Mouse (Mus musculus): ENCODE data around the gene Rgs10. TPM values are rescaled to one million over a fixed set of nuclear protein-coding genes. Genes with fewer than 3 reads are reported as not detected.

Rgs10 gene
- polyA plus RNA-seq, 1 experiment = 5.1 TPM

GRCm38 (mm10) chr7:128397066-128397465 is 21.5 kb downstream of the Rgs10 start:
- no peak overlapping the region for H3K4me3 ChIP-seq (ENCODE audit: insufficient read depth, low read depth, low read length)
- no peak for DNase-seq
- H3K27me3 ChIP-seq (replicated peaks; ENCODE audit: control insufficient read depth, insufficient read depth, low read length) = no peaks in the 10 kb centered on the region
- H3K4me1 ChIP-seq (ENCODE audit: control insufficient read depth, insufficient read depth, low read length) = no peaks in the 10 kb centered on the region
- 73% methylated on average over 2 of the region's 2 CpGs for WGBS
- H3K36me3 ChIP-seq (ENCODE audit: control insufficient read depth, insufficient read depth, low read length) = no peaks in the 10 kb centered on the region
- TF ChIP-seq POLR2A (IDR thresholded peaks at IDR 0.05; ENCODE audit: low read depth, low read length) (no peak), CTCF (conservative IDR thresholded peaks at IDR 0.05; ENCODE audit: insufficient read depth, insufficient read length, low read depth, low read length) (no peak)
- no peak overlapping the region for H3K27ac ChIP-seq (ENCODE audit: insufficient read depth, low read depth, low read length)

GRCm38 (mm10) chr7:128393756-128394155 is 24.8 kb downstream of the Rgs10 start:
- 70% methylated on average over 4 of the region's 4 CpGs for WGBS
- DNase-seq = no peak
- Histone ChIP-seq H3K4me3 (ENCODE audit: insufficient read depth, low read depth, low read length) (no peak overlapping the region), H3K27ac (ENCODE audit: insufficient read depth, low read depth, low read length) (no peak overlapping the region), H3K4me1 (ENCODE audit: control insufficient read depth, insufficient read depth, low read length) (no peaks in the 10 kb centered on the region), H3K36me3 (ENCODE audit: control insufficient read depth, insufficient read depth, low read length) (no peaks in the 10 kb centered on the region), H3K27me3 (replicated peaks; ENCODE audit: control insufficient read depth, insufficient read depth, low read length) (no peaks in the 10 kb centered on the region)
- TF ChIP-seq CTCF (conservative IDR thresholded peaks at IDR 0.05; ENCODE audit: insufficient read depth, insufficient read length, low read depth, low read length) (no peak), POLR2A (IDR thresholded peaks at IDR 0.05; ENCODE audit: low read depth, low read length) (no peak)

GRCm38 (mm10) chr7:128392972-128393314 is 25.6 kb downstream of the Rgs10 start:
- H3K4me1 ChIP-seq (ENCODE audit: control insufficient read depth, insufficient read depth, low read length) = no peaks in the 10 kb centered on the region
- TF ChIP-seq POLR2A (IDR thresholded peaks at IDR 0.05; ENCODE audit: low read depth, low read length) (no peak), CTCF (conservative IDR thresholded peaks at IDR 0.05; ENCODE audit: insufficient read depth, insufficient read length, low read depth, low read length) (no peak)
- H3K36me3 ChIP-seq (ENCODE audit: control insufficient read depth, insufficient read depth, low read length) = no peaks in the 10 kb centered on the region
- WGBS = 58% methylated on average over 5 of the region's 5 CpGs
- no peak overlapping the region for H3K27ac ChIP-seq (ENCODE audit: insufficient read depth, low read depth, low read length)
- H3K27me3 ChIP-seq (replicated peaks; ENCODE audit: control insufficient read depth, insufficient read depth, low read length) = no peaks in the 10 kb centered on the region
- no peak for DNase-seq
- H3K4me3 ChIP-seq (ENCODE audit: insufficient read depth, low read depth, low read length) = no peak overlapping the region

- no peaks in the 10 kb centered on the region for H3K4me1 ChIP-seq (ENCODE audit: control insufficient read depth, insufficient read depth, low read length)
- TF ChIP-seq POLR2A (IDR thresholded peaks at IDR 0.05; ENCODE audit: low read depth, low read length) = no peak
- no peak for TF ChIP-seq CTCF (conservative IDR thresholded peaks at IDR 0.05; ENCODE audit: insufficient read depth, insufficient read length, low read depth, low read length)
- H3K27ac ChIP-seq (ENCODE audit: insufficient read depth, low read depth, low read length) = no peak overlapping the region
Measured at GRCm38 (mm10) chr7:128392071-128392971, 26.2 kb downstream of the Rgs10 start.

GRCm38 (mm10) chr7:128391267-128392057 is 27.1 kb downstream of the Rgs10 start:
- Histone ChIP-seq H3K4me3 (ENCODE audit: insufficient read depth, low read depth, low read length) (no peak overlapping the region), H3K27ac (ENCODE audit: insufficient read depth, low read depth, low read length) (no peak overlapping the region), H3K27me3 (replicated peaks; ENCODE audit: control insufficient read depth, insufficient read depth, low read length) (no peaks in the 10 kb centered on the region), H3K36me3 (ENCODE audit: control insufficient read depth, insufficient read depth, low read length) (no peaks in the 10 kb centered on the region), H3K4me1 (ENCODE audit: control insufficient read depth, insufficient read depth, low read length) (no peaks in the 10 kb centered on the region)
- TF ChIP-seq POLR2A (IDR thresholded peaks at IDR 0.05; ENCODE audit: low read depth, low read length) (no peak), CTCF (conservative IDR thresholded peaks at IDR 0.05; ENCODE audit: insufficient read depth, insufficient read length, low read depth, low read length) (no peak)
- WGBS = 60% methylated on average over 12 of the region's 12 CpGs
- DNase-seq = no peak

More at GRCm38 (mm10) chr7:128392071-128392971, 26.2 kb downstream of the Rgs10 start:
- H3K4me3 ChIP-seq (ENCODE audit: insufficient read depth, low read depth, low read length) = no peak overlapping the region
- WGBS = 76% methylated on average over 18 of the region's 18 CpGs
- H3K27me3 ChIP-seq (replicated peaks; ENCODE audit: control insufficient read depth, insufficient read depth, low read length) = no peaks in the 10 kb centered on the region
- DNase-seq = peak; percentile 28
- H3K36me3 ChIP-seq (ENCODE audit: control insufficient read depth, insufficient read depth, low read length) = no peaks in the 10 kb centered on the region

GRCm38 (mm10) chr7:128388968-128389367 is 29.6 kb downstream of the Rgs10 start:
- peak; percentile 36 for DNase-seq
- 35% methylated on average over 7 of the region's 7 CpGs for WGBS
- no peak overlapping the region for H3K4me3 ChIP-seq (ENCODE audit: insufficient read depth, low read depth, low read length)
- no peaks in the 10 kb centered on the region for H3K4me1 ChIP-seq (ENCODE audit: control insufficient read depth, insufficient read depth, low read length)
- H3K27me3 ChIP-seq (replicated peaks; ENCODE audit: control insufficient read depth, insufficient read depth, low read length) = no peaks in the 10 kb centered on the region
- TF ChIP-seq CTCF (conservative IDR thresholded peaks at IDR 0.05; ENCODE audit: insufficient read depth, insufficient read length, low read depth, low read length) = no peak
- no peak for TF ChIP-seq POLR2A (IDR thresholded peaks at IDR 0.05; ENCODE audit: low read depth, low read length)
- no peaks in the 10 kb centered on the region for H3K36me3 ChIP-seq (ENCODE audit: control insufficient read depth, insufficient read depth, low read length)
- no peak overlapping the region for H3K27ac ChIP-seq (ENCODE audit: insufficient read depth, low read depth, low read length)
